Mouse (Mus musculus): ENCODE measurements at regions not wholly inside any gene's neighbourhood (a gene's known extent, or its start where the extent isn't known, plus 50 kb on each side); places are given as distances from the start of the nearest gene placed in this dataset.

DNA sequence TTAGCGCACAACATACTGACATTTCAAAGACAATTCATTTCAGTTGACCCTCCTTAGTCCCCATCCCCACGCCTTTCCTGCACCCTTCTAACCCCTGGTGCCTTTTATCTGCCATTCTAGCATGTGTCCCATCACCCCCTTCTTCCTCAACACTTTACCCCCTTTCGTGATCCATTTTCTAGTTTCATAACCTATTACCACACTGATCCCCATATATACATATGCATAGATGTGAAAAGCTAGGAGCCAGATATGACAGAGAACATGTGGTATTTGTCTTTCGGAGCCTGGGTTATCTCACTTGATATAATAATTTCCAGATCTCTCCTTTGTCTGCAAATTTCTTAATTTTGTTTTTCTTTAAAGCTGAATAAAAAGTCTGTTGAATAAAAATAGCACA is 154.9 kb downstream of the Tm2d1 start:
- H3K27me3 ChIP-seq: no peaks in the 10 kb centered on the region
- H3K27ac ChIP-seq (replicated peaks): no peak overlapping the region
- WGBS: 93% methylated on average over 4 of the region's 4 CpGs
- H3K4me1 ChIP-seq: peaks cover 7% of the 10 kb centered on the region; the same call in 1 of the 2 replicates
- no peak overlapping the region for H3K9ac ChIP-seq (replicated peaks)
- no peak overlapping the region for H3K4me2 ChIP-seq (replicated peaks)
- no peak for ATAC-seq (ENCODE audit: low FRiP score, low read depth)
- no peaks in the 10 kb centered on the region for H3K9me3 ChIP-seq
- no peaks in the 10 kb centered on the region for H3K36me3 ChIP-seq
- no peak overlapping the region for H3K4me3 ChIP-seq

DNA sequence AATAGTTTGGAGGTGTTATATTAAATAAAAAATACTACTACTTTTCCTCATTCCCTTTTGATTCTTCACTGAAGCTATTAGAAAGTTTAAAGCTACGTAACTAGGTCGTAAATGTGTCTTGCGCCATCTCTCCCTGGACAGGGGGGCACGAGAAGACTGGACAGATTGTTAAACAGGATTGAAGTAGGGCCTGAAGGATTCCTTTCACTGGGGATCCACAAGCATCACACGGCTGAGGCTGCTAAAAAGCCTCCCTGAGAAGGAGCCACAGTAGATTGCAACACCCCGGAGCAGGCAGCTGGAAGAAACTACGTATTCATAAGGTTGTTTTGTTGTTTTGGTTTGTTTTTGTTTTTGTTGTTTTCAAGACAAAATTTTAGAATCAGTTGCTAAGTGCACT is 158.7 kb downstream of the Tm2d1 start:
- Histone ChIP-seq H3K4me3 (no peak overlapping the region), H3K9me3 (no peaks in the 10 kb centered on the region), H3K9ac (replicated peaks) (no peak overlapping the region), H3K4me1 (peaks cover 8% of the 10 kb centered on the region; the same call in 1 of the 2 replicates), H3K27ac (replicated peaks) (no peak overlapping the region), H3K36me3 (no peaks in the 10 kb centered on the region), H3K27me3 (no peaks in the 10 kb centered on the region), H3K4me2 (replicated peaks) (no peak overlapping the region)
- 81% methylated on average over 7 of the region's 7 CpGs for WGBS
- no peak for ATAC-seq (ENCODE audit: low FRiP score, low read depth)

DNA sequence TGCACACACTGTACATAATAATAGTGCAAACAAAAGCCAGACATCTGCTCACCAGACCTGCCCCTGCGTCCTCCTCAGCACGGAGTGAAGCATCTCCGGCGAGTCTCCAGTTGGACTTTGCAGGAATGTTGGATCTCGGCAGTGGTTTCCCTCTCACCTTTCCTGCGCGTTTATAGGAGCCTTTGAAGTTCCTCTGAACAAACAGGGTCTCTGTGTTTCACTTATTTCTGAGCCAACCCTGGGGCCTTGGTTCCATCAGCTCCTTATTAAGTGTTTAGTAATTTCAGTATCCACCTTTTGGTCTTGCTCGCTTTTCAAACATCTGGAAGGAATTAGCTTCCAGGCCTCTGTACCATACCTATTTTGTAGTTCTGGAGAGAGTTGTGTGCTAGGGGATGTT is 159.7 kb downstream of the Tm2d1 start:
- no peaks in the 10 kb centered on the region for H3K9me3 ChIP-seq
- no peak overlapping the region for H3K27ac ChIP-seq (replicated peaks)
- H3K27me3 ChIP-seq: no peaks in the 10 kb centered on the region
- H3K4me1 ChIP-seq: peaks cover 8% of the 10 kb centered on the region; the same call in 1 of the 2 replicates
- H3K9ac ChIP-seq (replicated peaks): no peak overlapping the region
- H3K36me3 ChIP-seq: no peaks in the 10 kb centered on the region
- ATAC-seq (ENCODE audit: low FRiP score, low read depth): no peak
- 69% methylated on average over 8 of the region's 8 CpGs for WGBS
- no peak overlapping the region for H3K4me2 ChIP-seq (replicated peaks)
- no peak overlapping the region for H3K4me3 ChIP-seq

DNA sequence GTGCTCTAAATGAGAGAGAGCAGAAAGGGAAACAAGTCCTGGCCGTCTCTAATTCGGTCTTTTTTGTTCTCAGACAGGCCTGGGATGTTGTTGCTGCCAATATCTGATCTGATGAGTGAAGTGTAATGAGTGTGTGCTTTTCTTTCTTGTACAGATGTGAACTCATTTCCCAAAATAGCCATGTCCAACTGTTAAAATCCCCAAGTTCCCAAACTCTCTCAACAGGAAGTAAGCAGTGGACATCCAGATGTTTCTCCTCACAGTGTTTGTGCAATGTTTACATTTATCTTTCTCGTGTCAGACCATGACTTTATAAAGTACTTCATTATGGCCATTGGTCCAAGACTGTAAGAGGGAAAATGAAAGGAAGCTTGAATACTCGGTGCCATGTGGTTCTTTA is 161.5 kb downstream of the Tm2d1 start:
- H3K9ac ChIP-seq (replicated peaks): no peak overlapping the region
- H3K36me3 ChIP-seq: no peaks in the 10 kb centered on the region
- no peak overlapping the region for H3K27ac ChIP-seq (replicated peaks)
- ATAC-seq (ENCODE audit: low FRiP score, low read depth): no peak
- H3K4me3 ChIP-seq: no peak overlapping the region
- H3K9me3 ChIP-seq: no peaks in the 10 kb centered on the region
- WGBS: 81% methylated on average over 4 of the region's 4 CpGs
- H3K4me1 ChIP-seq: peaks cover 8% of the 10 kb centered on the region; the same call in 1 of the 2 replicates
- H3K4me2 ChIP-seq (replicated peaks): no peak overlapping the region
- H3K27me3 ChIP-seq: no peaks in the 10 kb centered on the region

DNA sequence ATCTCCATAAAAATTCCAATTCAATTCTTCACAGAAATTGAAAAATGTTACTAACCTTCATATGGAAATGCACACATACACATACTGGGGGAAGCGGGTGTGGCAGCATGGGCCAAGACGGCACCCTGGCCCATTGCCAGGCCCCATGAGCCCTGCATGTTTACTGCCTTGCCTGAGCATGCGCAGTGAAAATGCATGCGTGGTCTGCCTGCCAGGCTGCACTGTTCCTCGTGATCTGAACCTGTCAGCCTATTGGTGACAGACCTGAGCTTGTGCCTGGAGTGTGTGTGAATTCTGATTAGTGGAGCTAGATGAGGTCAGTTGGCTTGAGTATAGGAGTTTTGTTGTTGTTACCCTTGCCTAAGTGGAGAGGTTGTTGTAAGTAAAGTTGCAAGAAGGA is 167.9 kb downstream of the Tm2d1 start:
- Histone ChIP-seq H3K4me2 (replicated peaks) (no peak overlapping the region), H3K27me3 (no peaks in the 10 kb centered on the region), H3K9ac (replicated peaks) (no peak overlapping the region), H3K4me3 (no peak overlapping the region), H3K4me1 (no peaks in the 10 kb centered on the region), H3K27ac (replicated peaks) (no peak overlapping the region), H3K36me3 (no peaks in the 10 kb centered on the region), H3K9me3 (no peaks in the 10 kb centered on the region)
- no peak for ATAC-seq (ENCODE audit: low FRiP score, low read depth)
- 89% methylated on average over 5 of the region's 5 CpGs for WGBS

DNA sequence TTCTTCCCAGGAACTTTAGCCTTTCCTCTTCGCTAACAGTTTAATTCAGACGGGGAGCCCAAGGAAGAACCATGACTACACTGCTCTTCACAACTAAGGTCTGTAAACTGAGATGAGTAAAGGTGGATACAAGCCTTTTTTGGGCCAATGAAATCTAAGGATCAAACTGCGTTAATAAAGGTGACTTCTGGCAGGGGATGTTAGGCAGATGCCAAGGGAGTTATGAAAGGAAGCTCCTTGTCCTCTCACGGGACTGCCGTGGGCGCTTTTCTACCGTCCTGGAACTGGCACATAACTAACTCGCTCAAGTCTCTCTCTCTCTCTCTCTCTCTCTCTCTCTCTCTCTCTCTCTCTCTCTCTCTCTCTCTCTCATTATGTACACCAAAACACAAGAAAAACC is 175.7 kb downstream of the Tm2d1 start:
- no peaks in the 10 kb centered on the region for H3K27me3 ChIP-seq
- H3K4me3 ChIP-seq: no peak overlapping the region
- H3K9ac ChIP-seq (replicated peaks): no peak overlapping the region
- no peaks in the 10 kb centered on the region for H3K4me1 ChIP-seq
- H3K36me3 ChIP-seq: no peaks in the 10 kb centered on the region
- no peak overlapping the region for H3K27ac ChIP-seq (replicated peaks)
- no peak for ATAC-seq (ENCODE audit: low FRiP score, low read depth)
- no peak overlapping the region for H3K4me2 ChIP-seq (replicated peaks)
- no peaks in the 10 kb centered on the region for H3K9me3 ChIP-seq
- 84% methylated on average over 8 of the region's 8 CpGs for WGBS

- Histone ChIP-seq H3K4me3 (no peak overlapping the region), H3K4me2 (replicated peaks) (no peak overlapping the region), H3K4me1 (no peaks in the 10 kb centered on the region), H3K9ac (replicated peaks) (no peak overlapping the region), H3K9me3 (no peaks in the 10 kb centered on the region), H3K27me3 (no peaks in the 10 kb centered on the region), H3K27ac (replicated peaks) (no peak overlapping the region), H3K36me3 (no peaks in the 10 kb centered on the region)
- WGBS: 64% methylated on average over 6 of the region's 6 CpGs
- no peak for ATAC-seq (ENCODE audit: low FRiP score, low read depth)
Observed at GRCm38 (mm10) chr4:98206245-98206970, 176.7 kb downstream of the Tm2d1 start.

GRCm38 (mm10) chr4:98203129-98203528 is 180.0 kb downstream of the Tm2d1 start:
- Histone ChIP-seq H3K4me3 (no peak overlapping the region), H3K27me3 (no peaks in the 10 kb centered on the region), H3K36me3 (no peaks in the 10 kb centered on the region), H3K4me2 (replicated peaks) (no peak overlapping the region), H3K4me1 (no peaks in the 10 kb centered on the region), H3K9me3 (no peaks in the 10 kb centered on the region), H3K27ac (replicated peaks) (no peak overlapping the region), H3K9ac (replicated peaks) (no peak overlapping the region)
- 86% methylated on average over 3 of the region's 3 CpGs for WGBS
- ATAC-seq (ENCODE audit: low FRiP score, low read depth): no peak

DNA sequence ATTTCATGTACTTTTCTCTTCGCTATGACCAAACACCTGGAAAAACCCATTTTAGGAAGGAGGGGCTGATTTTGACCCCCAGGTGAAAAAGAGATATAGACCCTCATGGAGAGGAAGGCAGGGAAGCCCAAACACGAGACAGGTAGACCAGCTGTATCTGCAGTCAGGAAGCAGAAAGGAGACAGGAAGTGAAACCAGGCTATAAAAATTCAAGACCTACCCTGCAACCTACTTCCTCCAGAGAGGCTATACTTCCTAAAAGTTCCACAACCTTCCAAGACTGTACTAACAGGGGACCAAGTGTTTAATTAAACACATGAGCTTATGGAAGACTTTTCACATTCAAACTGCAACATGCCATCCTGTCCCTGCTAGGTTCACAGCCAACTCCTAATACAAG is 180.9 kb downstream of the Tm2d1 start:
- no peak for ATAC-seq (ENCODE audit: low FRiP score, low read depth)
- Histone ChIP-seq H3K36me3 (no peaks in the 10 kb centered on the region), H3K4me2 (replicated peaks) (no peak overlapping the region), H3K9me3 (no peaks in the 10 kb centered on the region), H3K27ac (replicated peaks) (no peak overlapping the region), H3K4me3 (no peak overlapping the region), H3K4me1 (no peaks in the 10 kb centered on the region), H3K9ac (replicated peaks) (no peak overlapping the region), H3K27me3 (no peaks in the 10 kb centered on the region)
- WGBS: 88% methylated on average over 2 of the region's 2 CpGs

- Histone ChIP-seq H3K27ac (replicated peaks) (no peak overlapping the region), H3K36me3 (no peaks in the 10 kb centered on the region), H3K4me1 (no peaks in the 10 kb centered on the region), H3K9me3 (no peaks in the 10 kb centered on the region), H3K27me3 (no peaks in the 10 kb centered on the region), H3K9ac (replicated peaks) (no peak overlapping the region), H3K4me3 (no peak overlapping the region), H3K4me2 (replicated peaks) (no peak overlapping the region)
- no peak for ATAC-seq (ENCODE audit: low FRiP score, low read depth)
- WGBS: 88% methylated on average over 3 of the region's 3 CpGs
Observed at GRCm38 (mm10) chr4:98201102-98201501, 182.0 kb downstream of the Tm2d1 start.

DNA sequence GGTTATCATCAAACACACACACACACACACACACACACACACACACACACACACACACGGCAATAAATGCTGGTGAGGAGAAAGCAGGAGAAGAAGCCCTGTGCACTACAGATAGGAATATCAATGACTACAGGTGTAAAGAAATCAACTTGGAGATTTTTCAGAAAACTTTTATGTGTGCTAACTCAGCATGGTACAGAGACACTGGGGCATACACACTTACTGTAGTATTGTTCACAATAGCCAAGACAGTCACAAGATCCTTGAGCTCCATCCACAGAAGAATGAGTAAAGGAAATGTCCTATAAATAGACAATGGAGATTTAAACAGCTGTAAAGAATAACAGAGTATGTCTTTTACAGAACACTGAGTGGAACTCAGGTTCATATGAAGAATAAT is 182.4 kb downstream of the Tm2d1 start:
- Histone ChIP-seq H3K4me1 (no peaks in the 10 kb centered on the region), H3K9ac (replicated peaks) (no peak overlapping the region), H3K9me3 (no peaks in the 10 kb centered on the region), H3K4me2 (replicated peaks) (no peak overlapping the region), H3K4me3 (no peak overlapping the region), H3K36me3 (no peaks in the 10 kb centered on the region), H3K27ac (replicated peaks) (no peak overlapping the region), H3K27me3 (no peaks in the 10 kb centered on the region)
- WGBS: 100% methylated on average over 1 of the region's 1 CpGs
- ATAC-seq (ENCODE audit: low FRiP score, low read depth): no peak

- no peaks in the 10 kb centered on the region for H3K9me3 ChIP-seq
- 92% methylated on average over 3 of the region's 3 CpGs for WGBS
- H3K27ac ChIP-seq (replicated peaks): no peak overlapping the region
- no peaks in the 10 kb centered on the region for H3K4me1 ChIP-seq
- no peaks in the 10 kb centered on the region for H3K27me3 ChIP-seq
- H3K4me3 ChIP-seq: no peak overlapping the region
- no peaks in the 10 kb centered on the region for H3K36me3 ChIP-seq
- H3K9ac ChIP-seq (replicated peaks): no peak overlapping the region
- ATAC-seq (ENCODE audit: low FRiP score, low read depth): no peak
- no peak overlapping the region for H3K4me2 ChIP-seq (replicated peaks)
Observed at GRCm38 (mm10) chr4:98190318-98190717, 192.8 kb downstream of the Tm2d1 start.

- Histone ChIP-seq H3K4me2 (replicated peaks) (no peak overlapping the region), H3K9me3 (no peaks in the 10 kb centered on the region), H3K36me3 (no peaks in the 10 kb centered on the region), H3K27ac (replicated peaks) (no peak overlapping the region), H3K4me1 (no peaks in the 10 kb centered on the region), H3K4me3 (no peak overlapping the region), H3K9ac (replicated peaks) (no peak overlapping the region), H3K27me3 (no peaks in the 10 kb centered on the region)
- 73% methylated on average over 1 of the region's 1 CpGs for WGBS
- ATAC-seq (ENCODE audit: low FRiP score, low read depth): no peak
Observed at GRCm38 (mm10) chr4:98189894-98190293, 193.2 kb downstream of the Tm2d1 start.

All from midbrain, embryonic 12.5 days (tissue).